ENCODE assay signal across 8 mouse cellular contexts in the genomic region with DNA sequence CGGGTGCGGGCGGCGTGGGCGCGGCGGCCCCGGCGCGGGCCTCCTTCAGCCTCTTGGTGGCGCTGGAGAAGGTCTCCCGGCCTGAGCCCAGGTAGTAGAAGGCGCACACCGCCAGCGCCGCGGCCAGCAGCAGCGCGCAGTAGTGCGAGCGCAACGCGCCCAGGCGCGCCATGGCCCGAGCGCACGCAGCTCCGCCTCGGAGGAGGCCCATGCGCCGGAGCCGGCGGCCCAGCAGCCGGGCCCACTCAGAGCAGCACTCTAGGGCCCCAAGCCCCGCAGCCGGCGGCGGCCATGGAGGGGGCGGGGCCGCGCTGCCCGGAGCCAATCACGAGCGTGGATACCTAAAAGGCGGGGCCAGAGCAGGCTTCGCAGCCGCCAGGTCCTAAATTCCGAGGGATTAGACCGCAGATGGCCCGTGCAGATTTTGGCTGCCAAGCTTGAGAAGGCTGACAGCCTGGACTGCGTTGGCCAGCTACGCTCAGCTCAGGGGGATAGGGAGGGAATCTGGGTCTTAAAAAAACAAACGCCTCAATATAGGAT. TPM values are rescaled to one million over a fixed set of nuclear protein-coding genes. Genes with fewer than 3 reads are reported as not detected.
DNase-seq lines count a peak whose midpoint lies in the region; ATAC-seq lines count a peak whose summit lies in the region.

A gene (minus strand): TSS at position 308 of the 540 bp plus-strand sequence.

- DNase-seq in adipocyte (ENCODE audit: low spot score) = peak; percentile 96
- peak; percentile 96 for DNase-seq in embryo, embryonic 10 days (ENCODE audit: low spot score)
- DNase-seq in gastrocnemius, postnatal 10 days = peak; percentile 94
- DNase-seq in induced T-regulatory cell, adult 2 months (ENCODE audit: low read depth) = peak; percentile 94
- peak; percentile 85 to 96 for DNase-seq in left cerebral cortex, adult 9 months (ENCODE audit: low spot score in 2 of 2)
- peak; percentile 95 for DNase-seq in right cerebral cortex, postnatal 14 days
- peak; percentile 91 to 93 for DNase-seq in urinary bladder, postnatal 36 days (ENCODE audit: low spot score in 2 of 2)

- peak; percentile 98 for ATAC-seq in megakaryocyte progenitor cell, adult 5-6 weeks (replicated peaks; ENCODE audit: poor library complexity)

RNA-seq across cellular contexts. Expression of the gene that starts here (rescaled TPM):
- total RNA-seq in gastrocnemius, postnatal 10 days (2021) = 1 to 10 TPM; 8.8 to 9.8 TPM
- total RNA-seq in megakaryocyte progenitor cell, adult 5-6 weeks (2015) = 14.5 and 16.0 TPM in 2 replicates
- 11.8 and 17.0 TPM in 2 replicates for total RNA-seq in megakaryocyte progenitor cell, adult 5-6 weeks (2017)

Comparison
In these comparisons a context has a peak if more than half of its experiments do, and no peak if none do; other contexts are left out.
1. Peak in every context shown above with its lines: DNase-seq and ATAC-seq.